Mouse (Mus musculus): ENCODE measurements around the gene Mark3. TPM values are rescaled to one million over a fixed set of nuclear protein-coding genes. Genes with fewer than 3 reads are reported as not detected.

The Mark3 gene
- polyA plus RNA-seq, 1 experiment = 49.3 TPM

DNA sequence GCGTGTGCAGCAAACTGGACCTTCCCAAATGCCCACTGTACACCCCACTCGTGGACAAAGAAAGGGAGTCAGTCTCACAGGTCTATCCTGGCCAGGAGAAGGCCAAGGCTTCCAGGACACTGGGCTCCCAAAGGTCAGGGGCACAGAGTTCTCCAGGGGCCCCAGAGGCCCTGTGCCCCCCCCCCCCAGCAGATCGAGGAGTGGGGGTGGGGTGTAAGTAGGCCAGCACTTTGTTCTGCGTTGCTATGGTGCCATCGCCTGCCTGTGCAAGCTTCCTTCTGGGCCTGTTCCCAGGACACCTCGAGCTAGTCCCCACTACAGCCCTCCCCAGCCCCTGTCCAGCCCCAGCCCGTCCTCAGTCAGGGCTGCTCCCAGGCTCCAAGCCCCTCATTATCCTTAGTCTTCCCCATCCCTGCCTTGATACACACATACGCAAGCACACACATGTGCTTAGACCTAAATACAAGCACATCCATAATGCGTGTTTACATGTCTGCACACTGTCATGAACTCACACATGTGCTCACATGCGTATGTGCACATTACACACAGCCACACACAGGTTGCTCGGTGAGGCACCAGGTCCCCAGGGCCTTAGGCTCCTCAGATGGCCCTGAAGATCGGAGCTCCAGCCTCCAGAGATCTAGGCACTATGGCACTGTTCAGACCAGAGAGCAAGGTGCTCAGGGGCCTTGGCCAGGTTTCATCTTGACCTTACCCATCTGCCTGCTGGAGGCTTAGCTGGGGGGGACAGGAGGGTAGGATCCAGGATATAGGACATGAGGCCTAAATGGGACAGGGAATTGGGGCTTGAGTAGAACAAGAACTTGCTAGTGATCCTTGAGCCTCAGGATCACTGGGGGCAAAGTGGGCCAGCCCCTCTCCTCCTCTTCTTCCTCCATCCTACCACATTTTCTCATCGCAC is 120.8 kb downstream of the Mark3 start:
- H3K27ac ChIP-seq (ENCODE audit: control insufficient read depth, insufficient read depth, low read depth, low read length, poor library complexity) = no peak overlapping the region
- no peak overlapping the region for H3K4me3 ChIP-seq (replicated peaks; ENCODE audit: control insufficient read depth, low read depth, low read length)
- no peaks in the 10 kb centered on the region for H3K4me1 ChIP-seq (ENCODE audit: control insufficient read depth, insufficient read depth, low read length)
- WGBS = 63% methylated on average over 13 of the region's 13 CpGs
- TF ChIP-seq POLR2A (IDR thresholded peaks at IDR 0.05; ENCODE audit: borderline replicate concordance, control insufficient read depth, low read depth, low read length) (no peak), CTCF (IDR thresholded peaks at IDR 0.05; ENCODE audit: control insufficient read depth, insufficient read depth, low read length) (no peak)

DNA sequence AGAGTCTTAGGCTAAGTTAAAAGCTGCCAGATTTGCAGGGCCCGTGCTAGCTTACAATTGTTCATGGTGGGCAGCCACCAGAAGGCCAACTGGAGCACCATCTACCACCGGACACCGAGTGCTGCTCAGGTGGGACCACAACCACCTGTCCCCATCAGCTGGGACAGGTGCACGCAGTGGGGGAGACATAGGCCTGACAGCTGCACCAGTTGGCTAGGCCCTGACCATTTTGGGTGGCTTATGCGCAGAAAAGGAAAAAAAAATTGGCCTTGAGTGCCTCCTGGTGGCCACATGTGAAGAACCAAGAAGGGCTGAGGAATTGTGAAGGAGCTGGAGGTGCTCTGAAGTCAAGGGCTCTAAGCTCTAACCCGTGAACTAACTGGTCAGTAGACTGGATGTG is 121.9 kb downstream of the Mark3 start:
- H3K27ac ChIP-seq (ENCODE audit: control insufficient read depth, insufficient read depth, low read depth, low read length, poor library complexity) = no peak overlapping the region
- WGBS = 24% methylated on average over 6 of the region's 6 CpGs
- H3K4me1 ChIP-seq (ENCODE audit: control insufficient read depth, insufficient read depth, low read length) = no peaks in the 10 kb centered on the region
- no peak overlapping the region for H3K4me3 ChIP-seq (replicated peaks; ENCODE audit: control insufficient read depth, low read depth, low read length)
- no peak for TF ChIP-seq POLR2A (IDR thresholded peaks at IDR 0.05; ENCODE audit: borderline replicate concordance, control insufficient read depth, low read depth, low read length)
- peak; percentile 58 for TF ChIP-seq CTCF (IDR thresholded peaks at IDR 0.05; ENCODE audit: control insufficient read depth, insufficient read depth, low read length)

DNA sequence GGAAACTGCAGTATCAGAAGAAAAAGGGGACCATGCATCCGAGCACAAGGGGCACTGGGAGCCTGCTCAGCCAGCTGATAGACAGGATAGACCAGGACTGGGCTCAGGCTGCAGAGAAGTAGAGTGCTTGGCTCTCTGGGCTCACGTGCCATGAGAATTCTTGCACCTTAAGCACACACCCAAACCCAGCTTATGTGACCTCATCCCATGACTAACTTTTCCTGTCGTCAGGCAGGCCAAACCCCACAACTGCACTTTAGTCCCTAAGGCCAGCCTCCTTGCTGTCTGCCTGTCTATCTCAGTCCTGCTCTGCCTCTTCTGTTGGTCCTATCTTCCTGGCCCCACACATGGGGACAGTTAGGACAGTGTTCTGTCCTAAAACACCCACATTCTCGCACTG is 123.4 kb downstream of the Mark3 start:
- Histone ChIP-seq H3K4me3 (replicated peaks; ENCODE audit: control insufficient read depth, low read depth, low read length) (no peak overlapping the region), H3K4me1 (ENCODE audit: control insufficient read depth, insufficient read depth, low read length) (no peaks in the 10 kb centered on the region), H3K27ac (ENCODE audit: control insufficient read depth, insufficient read depth, low read depth, low read length, poor library complexity) (no peak overlapping the region)
- WGBS = 73% methylated on average over 4 of the region's 4 CpGs
- TF ChIP-seq POLR2A (IDR thresholded peaks at IDR 0.05; ENCODE audit: borderline replicate concordance, control insufficient read depth, low read depth, low read length) (no peak), CTCF (IDR thresholded peaks at IDR 0.05; ENCODE audit: control insufficient read depth, insufficient read depth, low read length) (no peak)

DNA sequence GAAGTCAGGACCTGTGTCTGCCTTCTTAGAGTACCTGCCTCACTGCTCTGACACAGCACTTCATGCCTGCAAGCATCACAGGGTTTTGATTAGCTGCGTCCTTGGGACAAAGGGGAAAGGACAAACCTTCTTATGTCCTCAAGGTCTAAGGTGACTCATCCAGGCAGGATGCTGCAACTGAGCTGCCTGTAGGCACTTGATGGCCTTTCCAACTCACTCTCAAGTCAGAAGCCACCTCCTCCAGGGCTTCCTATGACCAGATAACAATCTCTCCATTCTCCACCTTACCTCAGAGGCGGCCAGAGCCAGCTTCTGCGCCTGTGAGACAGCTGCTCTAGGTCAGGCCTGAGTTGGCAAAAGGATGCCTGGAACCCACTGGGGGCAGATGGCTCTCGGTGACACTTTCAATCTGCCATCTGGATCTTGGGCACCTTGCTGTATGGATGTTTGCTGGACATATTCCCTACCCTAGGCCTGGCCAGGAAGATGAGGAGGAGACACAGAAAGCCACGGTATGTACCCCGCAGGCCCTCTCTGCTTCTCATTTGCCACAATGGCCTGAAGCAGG is 124.1 kb downstream of the Mark3 start:
- no peak for TF ChIP-seq CTCF (IDR thresholded peaks at IDR 0.05; ENCODE audit: control insufficient read depth, insufficient read depth, low read length)
- TF ChIP-seq POLR2A (IDR thresholded peaks at IDR 0.05; ENCODE audit: borderline replicate concordance, control insufficient read depth, low read depth, low read length) = no peak

DNA sequence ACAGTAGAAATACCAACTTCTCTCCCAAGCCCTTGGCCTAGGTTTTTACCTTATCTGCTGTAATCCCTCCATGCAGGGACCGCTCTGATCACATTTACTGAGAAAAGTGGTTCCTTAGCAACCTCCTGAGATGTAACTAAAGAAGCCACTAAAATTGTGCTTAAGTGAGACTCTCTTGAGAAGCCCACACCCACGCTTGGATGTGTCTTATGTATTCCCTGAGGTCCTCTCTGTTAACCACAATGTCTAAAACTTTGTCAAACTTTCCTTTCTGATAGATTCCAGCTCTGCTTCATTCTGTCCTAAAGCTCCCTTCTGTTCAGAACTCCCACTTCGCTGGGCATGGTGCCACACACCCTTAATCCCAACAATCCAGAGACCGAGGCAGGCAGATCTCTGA is 125.2 kb downstream of the Mark3 start:
- H3K27ac ChIP-seq (ENCODE audit: control insufficient read depth, insufficient read depth, low read depth, low read length, poor library complexity) = no peak overlapping the region
- no peak overlapping the region for H3K4me3 ChIP-seq (replicated peaks; ENCODE audit: control insufficient read depth, low read depth, low read length)
- no peak for TF ChIP-seq CTCF (IDR thresholded peaks at IDR 0.05; ENCODE audit: control insufficient read depth, insufficient read depth, low read length)
- TF ChIP-seq POLR2A (IDR thresholded peaks at IDR 0.05; ENCODE audit: borderline replicate concordance, control insufficient read depth, low read depth, low read length) = no peak
- H3K4me1 ChIP-seq (ENCODE audit: control insufficient read depth, insufficient read depth, low read length) = no peaks in the 10 kb centered on the region
- 77% methylated on average over 4 of the region's 4 CpGs for WGBS

More for the DNA sequence above, 124.1 kb downstream of the Mark3 start:
- Histone ChIP-seq H3K4me3 (replicated peaks; ENCODE audit: control insufficient read depth, low read depth, low read length) (no peak overlapping the region), H3K4me1 (ENCODE audit: control insufficient read depth, insufficient read depth, low read length) (no peaks in the 10 kb centered on the region), H3K27ac (ENCODE audit: control insufficient read depth, insufficient read depth, low read depth, low read length, poor library complexity) (no peak overlapping the region)
- WGBS = 79% methylated on average over 6 of the region's 6 CpGs

DNA sequence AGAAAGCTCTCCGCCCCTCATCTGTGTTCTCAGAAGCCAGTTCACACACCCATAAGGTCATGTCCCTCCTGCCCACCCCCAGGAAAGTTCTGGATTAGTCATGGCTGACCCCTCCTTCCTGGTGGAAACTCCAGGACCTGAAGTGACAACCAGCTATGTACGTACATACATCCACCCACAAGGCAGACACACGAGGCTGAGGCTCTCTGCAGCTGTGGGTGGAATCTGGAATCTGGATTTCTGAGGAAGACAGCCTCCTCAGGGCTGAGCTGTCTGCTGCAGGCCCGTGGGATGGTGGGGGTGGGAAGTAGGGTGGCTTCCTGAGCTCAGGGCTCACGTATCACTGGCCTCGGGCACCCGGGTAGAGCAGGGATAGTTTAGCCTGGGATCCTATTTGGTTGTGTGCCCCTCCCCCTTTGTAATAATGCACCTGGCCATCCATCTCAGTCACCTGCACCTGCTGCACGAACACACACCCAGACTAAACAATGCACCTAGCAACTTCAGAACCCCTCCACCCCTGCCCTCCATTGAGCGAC is 126.7 kb downstream of the Mark3 start:
- WGBS = 77% methylated on average over 9 of the region's 9 CpGs

DNA sequence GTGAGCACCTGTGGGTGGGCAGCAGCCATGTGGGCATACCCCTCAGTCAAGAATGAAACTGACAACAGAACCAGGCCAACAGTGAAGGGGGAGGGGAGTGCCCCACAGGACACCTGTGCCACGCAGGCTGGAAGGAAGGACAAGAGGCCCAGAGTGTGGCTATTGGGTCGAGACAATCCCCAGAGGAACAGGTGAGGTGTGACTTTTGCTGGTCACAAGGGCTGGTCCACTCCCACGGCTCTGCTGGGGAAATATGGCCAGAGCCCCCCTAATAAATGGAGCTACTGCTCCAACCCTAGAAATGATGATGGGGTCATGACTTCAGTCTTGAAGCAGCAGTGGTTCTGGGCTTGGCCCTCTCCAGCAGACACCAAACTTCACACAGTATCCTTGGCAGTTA is 129.0 kb downstream of the Mark3 start:
- Histone ChIP-seq H3K4me3 (replicated peaks; ENCODE audit: control insufficient read depth, low read depth, low read length) (no peak overlapping the region), H3K4me1 (ENCODE audit: control insufficient read depth, insufficient read depth, low read length) (no peaks in the 10 kb centered on the region), H3K27ac (ENCODE audit: control insufficient read depth, insufficient read depth, low read depth, low read length, poor library complexity) (no peak overlapping the region)
- 62% methylated on average over 3 of the region's 3 CpGs for WGBS
- no peak for TF ChIP-seq POLR2A (IDR thresholded peaks at IDR 0.05; ENCODE audit: borderline replicate concordance, control insufficient read depth, low read depth, low read length)
- no peak for TF ChIP-seq CTCF (IDR thresholded peaks at IDR 0.05; ENCODE audit: control insufficient read depth, insufficient read depth, low read length)

More for the DNA sequence above, 126.7 kb downstream of the Mark3 start:
- Histone ChIP-seq H3K4me1 (ENCODE audit: control insufficient read depth, insufficient read depth, low read length) (no peaks in the 10 kb centered on the region), H3K27ac (ENCODE audit: control insufficient read depth, insufficient read depth, low read depth, low read length, poor library complexity) (no peak overlapping the region), H3K4me3 (replicated peaks; ENCODE audit: control insufficient read depth, low read depth, low read length) (no peak overlapping the region)
- no peak for TF ChIP-seq CTCF (IDR thresholded peaks at IDR 0.05; ENCODE audit: control insufficient read depth, insufficient read depth, low read length)
- no peak for TF ChIP-seq POLR2A (IDR thresholded peaks at IDR 0.05; ENCODE audit: borderline replicate concordance, control insufficient read depth, low read depth, low read length)

DNA sequence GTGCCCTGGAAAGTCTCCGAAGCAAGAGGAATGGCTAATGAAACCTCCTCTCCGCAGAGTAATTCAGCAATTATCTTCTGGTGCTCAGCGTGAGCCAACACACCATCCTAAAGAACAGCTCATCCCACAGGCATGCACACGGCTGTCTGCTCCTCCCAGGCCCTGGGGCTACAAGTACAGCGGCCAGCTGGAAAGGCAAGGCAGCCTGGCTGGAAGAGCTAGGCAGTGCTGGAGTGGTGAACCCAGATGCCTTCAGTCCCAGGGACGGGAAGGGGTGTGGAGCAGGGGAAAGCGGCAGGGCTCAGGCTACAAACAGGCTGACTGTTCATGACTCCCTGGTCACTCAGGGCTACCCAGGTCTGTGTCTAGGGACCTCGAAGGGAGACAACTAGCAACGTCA is 130.3 kb downstream of the Mark3 start:
- TF ChIP-seq CTCF (IDR thresholded peaks at IDR 0.05; ENCODE audit: control insufficient read depth, insufficient read depth, low read length) (no peak), POLR2A (IDR thresholded peaks at IDR 0.05; ENCODE audit: borderline replicate concordance, control insufficient read depth, low read depth, low read length) (no peak)
- Histone ChIP-seq H3K27ac (ENCODE audit: control insufficient read depth, insufficient read depth, low read depth, low read length, poor library complexity) (no peak overlapping the region), H3K4me1 (ENCODE audit: control insufficient read depth, insufficient read depth, low read length) (no peaks in the 10 kb centered on the region), H3K4me3 (replicated peaks; ENCODE audit: control insufficient read depth, low read depth, low read length) (no peak overlapping the region)
- WGBS = 78% methylated on average over 9 of the region's 9 CpGs
